In genomic region chr2:130642684-130643369, GRCm38 (mm10) we compare ENCODE assay signal across 8 mouse cellular contexts. TPM values are rescaled to one million over a fixed set of nuclear protein-coding genes. Genes with fewer than 3 reads are reported as not detected.
DNase-seq lines count a peak whose midpoint lies in the region; ATAC-seq lines count a peak whose summit lies in the region.

Gene Lzts3, minus strand, starts transcription at chr2:130642803.

- H3K27me3 ChIP-seq in intestine, embryonic 15.5 days (replicated peaks): 0 out of 2 replicates have a peak, but pooled peaks cover 4% of the 10 kb centered on the region

- no peaks in the 10 kb centered on the region for H3K9me3 ChIP-seq in intestine, embryonic 15.5 days

- H3K27ac ChIP-seq in intestine, embryonic 15.5 days: peak within 1 kb of the TSS; percentile 73; the same call in 1 of the 2 replicates

- peak within 1 kb of the TSS; percentile 76 for H3K4me3 ChIP-seq in intestine, embryonic 15.5 days (replicated peaks)

- H3K36me3 ChIP-seq in intestine, embryonic 15.5 days: no peaks in the 10 kb centered on the region

- intact Hi-C loops in gastrocnemius, postnatal 36 days (cut with DNase I): no loop called here
- intact Hi-C loops in left cerebral cortex, postnatal 14 days (cut with DNase I): no loop called here

- WGBS in intestine, embryonic 15.5 days: 4% methylated on average over 37 of the region's 40 CpGs

- H3K4me1 ChIP-seq in intestine, embryonic 15.5 days (replicated peaks): peaks cover 16% of the 10 kb centered on the region; the same call in 1 of the 2 replicates

- H3K4me2 ChIP-seq in intestine, embryonic 15.5 days (replicated peaks): peak within 1 kb of the TSS; percentile 93

- DNase-seq in adrenal gland, adult 8-10 months: peak; percentile 88
- DNase-seq in embryo, embryonic 11.5 days (ENCODE audit: low read depth, low spot score): peak; percentile 82
- peak; percentile 86 to 92 for DNase-seq in gastrocnemius, postnatal 36 days
- peak; percentile 89 to 90 for DNase-seq in left cerebral cortex, postnatal 14 days (ENCODE audit: low spot score in 2 of 2)
- DNase-seq in right cerebral cortex, postnatal 25 days: peak; percentile 95
- peak; percentile 87 to 92 for DNase-seq in urinary bladder, postnatal 36 days (ENCODE audit: low spot score in 2 of 2)

- peak; percentile 91 for ATAC-seq in intestine, embryonic 15.5 days
- ATAC-seq in megakaryocyte-erythroid progenitor cell, adult 5-6 weeks (replicated peaks; ENCODE audit: low FRiP score, low TSS enrichment, poor library complexity, severe bottlenecking): peak; percentile 86

- peak within 1 kb of the TSS; percentile 77 for H3K9ac ChIP-seq in intestine, embryonic 15.5 days

RNA-seq across cellular contexts. Expression of gene Lzts3, which starts in this region (rescaled TPM):
- 10 to 100 TPM; 17.0 to 27.6 (median 21.1) TPM for total RNA-seq in adrenal gland, adult 8-10 months (2022)
- total RNA-seq in gastrocnemius, postnatal 36 days (2021): 1 to 10 TPM; 1.9 to 2.4 TPM
- 13.9 and 16.5 TPM in 2 replicates for polyA plus RNA-seq in intestine, embryonic 15.5 days (2015; fragmentation: Nextera tagmentation; extraction: Ambion mirVana)
- total RNA-seq in left cerebral cortex, postnatal 14 days (2021): 10 to 100 TPM; 88.0 to 89.5 TPM
- total RNA-seq in megakaryocyte-erythroid progenitor cell, adult 5-6 weeks (2014; fragmentation: Nextera tagmentation): 0.79 and 1.2 TPM in 2 replicates
- total RNA-seq in megakaryocyte-erythroid progenitor cell, adult 5-6 weeks (2017): 0.08 TPM in 1 of 2 replicates, not detected in the other

Comparison
In these comparisons a context has a peak if more than half of its experiments do, and no peak if none do; other contexts are left out.
1. Peak in every context shown above with its lines: DNase-seq, ATAC-seq, H3K4me3 ChIP-seq and H3K27ac ChIP-seq.
2. RNA of gene Lzts3 (total RNA-seq): 88.0 to 89.5 TPM in left cerebral cortex, postnatal 14 days and 17.0 to 27.6 TPM in adrenal gland, adult 8-10 months; 1.9 to 2.4 TPM in gastrocnemius, postnatal 36 days and 0.08 to 1.2 TPM in megakaryocyte-erythroid progenitor cell, adult 5-6 weeks; every median in the first group is over 4 times any median in the second.